1 mouse cellular context compared by ENCODE assay signal in the genomic region with DNA sequence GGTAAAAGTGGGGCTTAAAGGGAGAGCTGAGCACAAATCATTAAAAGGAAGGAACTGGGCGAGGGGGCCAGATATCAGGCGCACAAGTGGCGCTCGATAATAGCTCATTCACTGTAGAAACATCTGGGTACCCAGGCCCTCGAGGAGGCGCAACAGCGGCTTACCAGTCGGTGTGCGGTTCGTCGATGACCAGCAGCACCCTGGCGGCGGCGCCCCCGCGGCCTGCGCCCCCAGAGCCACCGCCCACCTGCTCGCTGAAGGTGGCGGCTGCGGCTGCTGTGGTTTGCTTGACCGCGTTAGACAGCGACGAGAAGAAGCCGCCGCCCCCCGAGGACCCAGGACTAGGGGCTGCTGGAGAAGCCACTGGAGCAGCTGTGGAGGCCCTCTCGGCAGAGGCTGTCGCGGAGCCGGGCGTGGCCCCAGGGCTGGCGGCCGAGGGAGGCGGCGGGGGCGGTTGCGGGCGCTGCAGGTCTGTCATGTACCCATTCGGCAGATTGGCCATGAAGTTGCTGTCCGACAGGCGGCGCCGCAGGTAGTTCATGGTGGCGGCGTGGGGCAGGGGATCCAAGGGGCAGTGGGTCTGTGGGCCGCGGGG.
TF ChIP-seq lines count a peak whose summit lies in the region.

No protein-coding gene starts in this region.

TF ChIP-seq in CH12.LX, 34 proteins besides CTCF, POLR2A, EP300 and RAD21:
- TF ChIP-seq E2F4 (IDR thresholded peaks at IDR 0.05; ENCODE audit: insufficient replicate concordance, low read depth, low read length) (no peak), MYC (IDR thresholded peaks at IDR 0.05; ENCODE audit: low read depth, low read length) (no peak), TBP (conservative IDR thresholded peaks at IDR 0.05; ENCODE audit: low read depth, low read length) (no peak), ZNF384 (IDR thresholded peaks at IDR 0.05; ENCODE audit: low read depth, low read length) (no peak), TCF12 (IDR thresholded peaks at IDR 0.05; ENCODE audit: low read depth, low read length) (no peak)
TF ChIP-seq in CH12.LX: peak in this region for 0.
